In the genomic region with DNA sequence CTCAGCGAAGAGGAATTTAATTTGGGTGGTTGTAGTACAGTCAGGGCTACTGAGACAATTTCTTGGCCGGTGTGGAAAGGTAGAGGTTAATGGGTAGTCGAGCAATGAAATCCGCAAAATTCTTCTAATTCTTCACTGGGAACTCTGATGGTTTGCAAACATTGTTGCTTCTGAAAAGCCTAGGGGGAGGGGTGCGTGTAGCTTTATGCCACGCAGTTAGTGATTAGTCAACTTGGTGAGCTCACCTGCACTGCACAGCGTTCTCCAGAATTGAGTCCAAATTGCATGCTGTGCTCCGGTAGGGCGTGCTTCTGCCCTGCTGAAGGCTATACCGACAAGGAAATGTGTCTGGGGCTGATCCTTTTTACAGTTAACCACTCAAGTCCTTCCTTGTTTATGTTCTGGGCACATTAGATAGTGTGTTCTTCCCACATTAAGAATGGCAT, we compare ENCODE assay signal across 9 mouse cellular contexts. TPM values are rescaled to one million over a fixed set of nuclear protein-coding genes. Genes with fewer than 3 reads are reported as not detected.
DNase-seq lines count a peak whose midpoint lies in the region; ATAC-seq and TF ChIP-seq lines count a peak whose summit lies in the region.
"Had no signal": no experiment of that assay in that cellular context is flagged by ENCODE, and none has a peak within 500 bp of the region (broad histone marks: within the 10 kb centered on the region; RNA-seq: fewer than 3 reads in every experiment).

No protein-coding gene starts in this region.

- H3K27ac ChIP-seq in left cerebral cortex, adult 2 months: peak overlapping the region; percentile 95
- H3K27ac ChIP-seq: neural tube, embryonic 13.5 days had no signal

- TF ChIP-seq CTCF in left cerebral cortex, adult 2 months (IDR thresholded peaks at IDR 0.05): no peak

- ATAC-seq in neutrophil, adult 5-6 weeks (ENCODE audit: extremely low read depth, insufficient number of reproducible peaks, low FRiP score, poor library complexity, severe bottlenecking): peak; percentile 8; the same call in 1 of the 2 replicates

- intact Hi-C loops in left cerebral cortex, adult 2 months (cut with DNase I): loop anchor here (2.0 to 5.0 kb wide), 3 partner anchors 37 to 129 kb away; a partner anchor contains a TSS
- intact Hi-C loops in left cerebral cortex, postnatal 14 days (cut with DNase I): loop anchor here (5.0 kb wide), 1 partner anchor 131 kb away; a partner anchor contains a TSS
- intact Hi-C loops in left cerebral cortex, postnatal 10 days (cut with DNase I): no loop called here

- no peak for DNase-seq in left cerebral cortex, adult 2 months (ENCODE audit: extremely low spot score in 1 of 2, low spot score in 2 of 2)
- DNase-seq in left cerebral cortex, postnatal 14 days (ENCODE audit: low spot score in 2 of 2): no peak
- DNase-seq in cerebellum, adult 11 months: peak; percentile 53
- DNase-seq in kidney, postnatal 14 days: peak; percentile 68
- DNase-seq in right cerebral cortex, postnatal 25 days: no peak
- DNase-seq in left cerebral cortex, postnatal 10 days (ENCODE audit: extremely low spot score in 1 of 2, low spot score in 2 of 2): no peak
- DNase-seq in layer of hippocampus, postnatal 36 days: no peak

- H3K4me3 ChIP-seq in left cerebral cortex, adult 2 months: no peak overlapping the region

RNA-seq across cellular contexts. Expression of a gene that starts 1.2 kb away (rescaled TPM):
- 10 to 100 TPM; 35.3 to 39.2 TPM for total RNA-seq in left cerebral cortex, adult 2 months (2021)
- 10 to 100 TPM; 25.1 to 26.4 TPM for total RNA-seq in left cerebral cortex, postnatal 14 days (2021)
- total RNA-seq in neutrophil, adult 5-6 weeks (2017): 35.6 and 40.5 TPM in 2 replicates
- total RNA-seq in left cerebral cortex, postnatal 10 days (2021): 10 to 100 TPM; 28.3 to 29.3 TPM
- total RNA-seq in layer of hippocampus, postnatal 36 days (2021): 10 to 100 TPM; 27.1 to 29.1 TPM

Comparison
In these comparisons a context has a peak if more than half of its experiments do, and no peak if none do; other contexts are left out.
1. DNase-seq: peak in cerebellum, adult 11 months (single experiment) and kidney, postnatal 14 days (single experiment); none in left cerebral cortex, adult 2 months (0 of 2), left cerebral cortex, postnatal 14 days (0 of 2), right cerebral cortex, postnatal 25 days (single experiment), left cerebral cortex, postnatal 10 days (0 of 2) and layer of hippocampus, postnatal 36 days (0 of 2).